Mouse (Mus musculus) neural tube, embryonic 11.5 days (tissue): ENCODE data around the gene Map1s. TPM values are rescaled to one million over a fixed set of nuclear protein-coding genes. Genes with fewer than 3 reads are reported as not detected.
A peak's percentile ranks its signal among the peaks of the same experiment; 100 is the strongest.

Source experiments
- ATAC-seq: fragments of 200-750 bp; cut with Nextera tagmentation; 2 replicates; pipeline ENCODE4 v1.8.0; 2017; ENCODE audit warnings: moderate number of reproducible peaks, mild to moderate bottlenecking, moderate TSS enrichment, moderate library complexity; ENCODE audit not compliant: insufficient read depth, low FRiP score, low TSS enrichment
- DNase-seq: peaks from one replicate; pipeline ENCODE4 v3.0.0-alpha.2; 2015; ENCODE audit warnings: low spot score
- H3K27ac ChIP-seq: fragments of 300-500 bp; sonication (generic); 2 replicates; pipeline ENCODE4 v1.5.1; 2014; ENCODE audit warnings: low read depth, mild to moderate bottlenecking, low read length
- H3K27me3 ChIP-seq: fragments of 300-500 bp; sonication (generic); 2 replicates; pipeline ENCODE4 v1.6.1; 2014; ENCODE audit warnings: mild to moderate bottlenecking, low read length, mixed read lengths; ENCODE audit not compliant: control insufficient read depth, insufficient read depth
- H3K36me3 ChIP-seq: fragments of 300-500 bp; sonication (generic); 2 replicates; pipeline ENCODE4 v1.6.1; 2014; ENCODE audit warnings: mild to moderate bottlenecking, low read length, moderate library complexity, mixed read lengths; ENCODE audit not compliant: control insufficient read depth, insufficient read depth
- H3K4me1 ChIP-seq: fragments of 300-500 bp; sonication (generic); 2 replicates; pipeline ENCODE4 v1.6.1; 2014; ENCODE audit warnings: low read length, mixed read lengths; ENCODE audit not compliant: control insufficient read depth, insufficient read depth
- H3K4me2 ChIP-seq: fragments of 300-500 bp; sonication (generic); 2 replicates; pipeline ENCODE4 v1.6.1; 2014; ENCODE audit warnings: low read depth, mild to moderate bottlenecking, moderate library complexity
- H3K4me3 ChIP-seq: fragments of 300-500 bp; sonication (generic); 2 replicates; pipeline ENCODE4 v1.5.1; 2014; ENCODE audit warnings: low read depth, low read length
- H3K9ac ChIP-seq: fragments of 300-500 bp; sonication (generic); 2 replicates; pipeline ENCODE4 v1.6.1; 2014; ENCODE audit warnings: mild to moderate bottlenecking, low read length
- H3K9me3 ChIP-seq: fragments of 300-500 bp; sonication (generic); 2 replicates; pipeline ENCODE4 v1.6.1; 2016; ENCODE audit warnings: low read length; ENCODE audit not compliant: control insufficient read depth
- WGBS: fragments of 180-500 bp; shearing (Covaris S2); extraction: QIAGEN DNeasy Blood & Tissue Kit; methylation state at CpG from one replicate; pipeline ENCODE4 v1.1.7; 2014; 5-methylcytosine and 5-hydroxymethylcytosine counted together
- polyA plus RNA-seq: library from polyadenylated mRNA; unstranded; fragments of >200 nt; fragmentation: Nextera tagmentation; extraction: Ambion mirVana; gene quantifications from 2 replicates; pipeline ENCODE4 v1.2.1, GENCODE M21; 2014

Map1s gene
- polyA plus RNA-seq, 1 experiment from 2014 or later: 47.1 TPM

- Histone ChIP-seq H3K4me1 (peaks cover 12% of the 10 kb centered on the region; the same call in 1 of the 2 replicates), H3K9ac (peak within 1 kb of the TSS; percentile 84), H3K4me3 (peak within 1 kb of the TSS; percentile 85), H3K36me3 (no peaks in the 10 kb centered on the region), H3K4me2 (peak within 1 kb of the TSS; percentile 89), H3K27ac (peak within 1 kb of the TSS; percentile 62), H3K27me3 (no peaks in the 10 kb centered on the region), H3K9me3 (no peaks in the 10 kb centered on the region)
- DNase-seq: peak; percentile 94
- 1% methylated on average over 36 of the region's 46 CpGs for WGBS
- ATAC-seq: peak; percentile 91
Measured at GRCm38 (mm10) chr8:70873364-70873985, 32.3 kb upstream of the Map1s start, which contains the start of gene Ccdc124. Gene Ccdc124 (minus strand): TSS chr8:70873935.

GRCm38 (mm10) chr8:70874441-70874840 is 31.3 kb upstream of the Map1s start:
- H3K27ac ChIP-seq: no peak overlapping the region
- DNase-seq (no peak), ATAC-seq (no peak)
- WGBS: 91% methylated on average over 13 of the region's 13 CpGs
- H3K36me3 ChIP-seq: no peaks in the 10 kb centered on the region
- no peaks in the 10 kb centered on the region for H3K27me3 ChIP-seq
- H3K9me3 ChIP-seq: no peaks in the 10 kb centered on the region
- no peak overlapping the region for H3K4me3 ChIP-seq
- H3K4me1 ChIP-seq: 0 out of 2 replicates have a peak, but pooled peaks cover 3% of the 10 kb centered on the region
- no peak overlapping the region for H3K4me2 ChIP-seq
- H3K9ac ChIP-seq: no peak overlapping the region

GRCm38 (mm10) chr8:70876382-70876781 is 29.4 kb upstream of the Map1s start:
- ATAC-seq: no peak

GRCm38 (mm10) chr8:70878178-70878577 is 27.6 kb upstream of the Map1s start:
- Histone ChIP-seq H3K27me3 (no peaks in the 10 kb centered on the region), H3K36me3 (no peaks in the 10 kb centered on the region), H3K4me2 (no peak overlapping the region), H3K9ac (no peak overlapping the region), H3K27ac (no peak overlapping the region), H3K9me3 (no peaks in the 10 kb centered on the region), H3K4me3 (no peak overlapping the region), H3K4me1 (no peaks in the 10 kb centered on the region)
- ATAC-seq (no peak), DNase-seq (no peak)
- 60% methylated on average over 2 of the region's 2 CpGs for WGBS

More at GRCm38 (mm10) chr8:70876382-70876781, 29.4 kb upstream of the Map1s start:
- Histone ChIP-seq H3K27me3 (no peaks in the 10 kb centered on the region), H3K9ac (no peak overlapping the region), H3K4me1 (0 out of 2 replicates have a peak, but pooled peaks cover 3% of the 10 kb centered on the region), H3K4me2 (no peak overlapping the region), H3K36me3 (no peaks in the 10 kb centered on the region), H3K4me3 (no peak overlapping the region), H3K27ac (no peak overlapping the region), H3K9me3 (no peaks in the 10 kb centered on the region)
- DNase-seq: peak; percentile 7
- WGBS: 64% methylated on average over 4 of the region's 4 CpGs

GRCm38 (mm10) chr8:70879500-70879899 is 26.2 kb upstream of the Map1s start:
- DNase-seq: no peak
- no peaks in the 10 kb centered on the region for H3K4me1 ChIP-seq
- no peak for ATAC-seq

DNA sequence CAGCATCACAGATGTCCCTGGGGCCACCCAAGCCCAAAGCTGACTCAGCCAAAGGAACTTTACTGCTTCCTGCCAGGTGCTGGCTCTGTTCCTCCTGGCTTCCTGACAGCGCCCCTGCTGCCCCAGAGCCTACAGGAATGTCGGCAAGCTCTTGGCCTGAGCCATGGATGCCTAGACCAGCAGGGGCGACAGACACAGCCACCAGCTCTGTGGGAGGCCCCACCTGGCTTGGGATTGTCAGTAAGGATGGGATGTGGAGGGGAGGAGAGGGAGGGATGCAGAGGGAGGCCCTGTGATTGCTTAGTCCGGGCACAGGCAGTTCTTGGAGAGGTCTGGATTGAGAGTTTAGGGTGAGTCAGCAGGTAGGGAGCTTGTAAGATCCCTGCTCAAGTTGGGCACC is 25.6 kb upstream of the Map1s start:
- DNase-seq (no peak), ATAC-seq (no peak)
- H3K4me1 ChIP-seq: no peaks in the 10 kb centered on the region
- no peak overlapping the region for H3K27ac ChIP-seq
- no peak overlapping the region for H3K4me2 ChIP-seq
- WGBS: 10% methylated on average over 4 of the region's 4 CpGs
- no peak overlapping the region for H3K9ac ChIP-seq
- H3K4me3 ChIP-seq: no peak overlapping the region
- no peaks in the 10 kb centered on the region for H3K9me3 ChIP-seq
- no peaks in the 10 kb centered on the region for H3K36me3 ChIP-seq
- H3K27me3 ChIP-seq: no peaks in the 10 kb centered on the region

More at GRCm38 (mm10) chr8:70879500-70879899, 26.2 kb upstream of the Map1s start:
- Histone ChIP-seq H3K4me3 (no peak overlapping the region), H3K9ac (no peak overlapping the region), H3K27me3 (no peaks in the 10 kb centered on the region), H3K4me2 (no peak overlapping the region), H3K9me3 (no peaks in the 10 kb centered on the region), H3K36me3 (no peaks in the 10 kb centered on the region), H3K27ac (no peak overlapping the region)
- 57% methylated on average over 4 of the region's 4 CpGs for WGBS

DNA sequence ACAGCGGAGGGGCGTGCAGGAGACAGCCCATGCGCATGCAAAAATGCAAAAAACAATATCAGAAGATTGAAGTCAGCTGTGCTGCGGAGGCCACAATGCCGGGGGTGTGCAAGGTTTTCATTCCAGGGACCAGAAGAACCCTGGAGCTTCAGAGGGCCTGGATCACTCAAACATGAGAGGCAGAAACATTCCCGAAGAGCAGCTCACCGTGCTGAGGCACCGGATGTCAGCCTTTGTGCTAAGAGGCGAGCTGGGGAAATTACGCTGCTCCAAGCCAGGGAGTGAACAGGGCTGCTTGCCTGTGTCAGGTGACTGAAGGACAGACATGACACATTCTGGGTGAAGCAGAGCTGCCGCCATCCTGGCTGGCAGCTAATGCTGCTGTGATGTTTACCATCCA is 25.2 kb upstream of the Map1s start:
- Histone ChIP-seq H3K9ac (no peak overlapping the region), H3K4me1 (no peaks in the 10 kb centered on the region), H3K9me3 (no peaks in the 10 kb centered on the region), H3K27me3 (no peaks in the 10 kb centered on the region), H3K27ac (no peak overlapping the region), H3K36me3 (no peaks in the 10 kb centered on the region), H3K4me3 (no peak overlapping the region), H3K4me2 (no peak overlapping the region)
- 35% methylated on average over 11 of the region's 11 CpGs for WGBS
- ATAC-seq (no peak), DNase-seq (no peak)

GRCm38 (mm10) chr8:70884186-70884585 is 21.5 kb upstream of the Map1s start:
- Histone ChIP-seq H3K27ac (no peak overlapping the region), H3K4me3 (no peak overlapping the region), H3K27me3 (no peaks in the 10 kb centered on the region), H3K4me1 (no peaks in the 10 kb centered on the region), H3K9ac (no peak overlapping the region), H3K4me2 (no peak overlapping the region), H3K36me3 (no peaks in the 10 kb centered on the region), H3K9me3 (no peaks in the 10 kb centered on the region)
- WGBS: 86% methylated on average over 4 of the region's 4 CpGs
- DNase-seq (peak; percentile 6), ATAC-seq (no peak)

GRCm38 (mm10) chr8:70884683-70885082 is 21.0 kb upstream of the Map1s start:
- no peak overlapping the region for H3K27ac ChIP-seq

More at GRCm38 (mm10) chr8:70884683-70885082, 21.0 kb upstream of the Map1s start:
- DNase-seq (no peak), ATAC-seq (no peak)
- Histone ChIP-seq H3K36me3 (no peaks in the 10 kb centered on the region), H3K27me3 (no peaks in the 10 kb centered on the region), H3K4me3 (no peak overlapping the region), H3K4me1 (no peaks in the 10 kb centered on the region), H3K4me2 (no peak overlapping the region), H3K9me3 (no peaks in the 10 kb centered on the region), H3K9ac (no peak overlapping the region)
- WGBS: 86% methylated on average over 10 of the region's 10 CpGs
